Mouse (Mus musculus) testis, adult 2 months (tissue): Measurements from ENCODE around the gene Vwa8.

Experiments
- CTCF ChIP-seq: fragments of 200-500 bp; IDR thresholded peaks from 2 replicates; pipeline ENCODE4 v1.5.1; 2012; ENCODE audit warnings: low read depth, mild to moderate bottlenecking, inconsistent platforms, low read length, moderate library complexity; ENCODE audit not compliant: control insufficient read depth, insufficient read depth, insufficient replicate concordance
- POLR2A ChIP-seq: fragments of 200-500 bp; IDR thresholded peaks from 2 replicates; pipeline ENCODE4 v1.6.1; 2012; ENCODE audit warnings: low read depth, mild to moderate bottlenecking, inconsistent platforms, low read length, moderate library complexity; ENCODE audit not compliant: control insufficient read depth

DNA sequence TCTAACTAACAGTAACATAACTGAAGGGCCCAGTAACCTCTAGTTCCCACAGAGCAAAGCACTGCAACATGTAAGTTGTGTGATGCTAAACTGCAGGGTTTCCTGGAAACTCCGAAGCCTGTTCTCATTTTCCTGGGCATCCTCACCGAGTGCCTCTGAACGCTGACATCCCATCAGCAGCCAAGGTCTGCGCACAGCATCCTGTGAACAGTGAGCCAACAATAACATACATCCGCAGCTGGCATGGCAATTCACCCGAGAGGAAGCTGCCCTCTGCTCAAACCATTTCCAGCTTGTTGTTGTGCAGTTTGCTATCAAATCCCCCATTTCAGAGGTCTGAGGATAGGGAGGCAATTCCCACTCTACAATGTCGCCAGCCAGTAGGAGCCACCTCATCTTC lies 334.4 kb downstream of the Vwa8 start:
- TF ChIP-seq CTCF (no peak), POLR2A (no peak)
